Mouse (Mus musculus): Measurements from ENCODE around the gene March1. TPM values are rescaled to one million over a fixed set of nuclear protein-coding genes. Genes with fewer than 3 reads are reported as not detected.

March1 gene
- polyA plus RNA-seq, 1 experiment from 2014 or later = 0.77 TPM

- H3K4me2 ChIP-seq (replicated peaks) = no peak overlapping the region
- no peak for ATAC-seq (ENCODE audit: insufficient number of reproducible peaks, low FRiP score, low TSS enrichment, low read depth)
- H3K9me3 ChIP-seq (replicated peaks) = no peaks in the 10 kb centered on the region
- 61% methylated on average over 4 of the region's 4 CpGs for WGBS
- no peaks in the 10 kb centered on the region for H3K36me3 ChIP-seq
- no peak overlapping the region for H3K4me3 ChIP-seq (replicated peaks)
- no peak overlapping the region for H3K27ac ChIP-seq (replicated peaks)
- no peak overlapping the region for H3K9ac ChIP-seq
- H3K27me3 ChIP-seq = no peaks in the 10 kb centered on the region
- no peaks in the 10 kb centered on the region for H3K4me1 ChIP-seq
Measured at GRCm38 (mm10) chr8:66323045-66323807, 705.5 kb downstream of the March1 start.

- no peak for ATAC-seq (ENCODE audit: insufficient number of reproducible peaks, low FRiP score, low TSS enrichment, low read depth)
- no peak overlapping the region for H3K4me2 ChIP-seq (replicated peaks)
Measured at GRCm38 (mm10) chr8:66326396-66326795, 708.7 kb downstream of the March1 start.

GRCm38 (mm10) chr8:66332206-66332605 is 714.5 kb downstream of the March1 start:
- WGBS = 73% methylated on average over 3 of the region's 3 CpGs
- ATAC-seq (ENCODE audit: insufficient number of reproducible peaks, low FRiP score, low TSS enrichment, low read depth) = no peak
- Histone ChIP-seq H3K9me3 (replicated peaks) (no peaks in the 10 kb centered on the region), H3K4me1 (no peaks in the 10 kb centered on the region), H3K36me3 (no peaks in the 10 kb centered on the region), H3K27ac (replicated peaks) (no peak overlapping the region), H3K4me3 (replicated peaks) (no peak overlapping the region), H3K4me2 (replicated peaks) (no peak overlapping the region), H3K27me3 (no peaks in the 10 kb centered on the region), H3K9ac (no peak overlapping the region)

More at GRCm38 (mm10) chr8:66326396-66326795, 708.7 kb downstream of the March1 start:
- no peak overlapping the region for H3K4me3 ChIP-seq (replicated peaks)
- no peaks in the 10 kb centered on the region for H3K4me1 ChIP-seq
- no peak overlapping the region for H3K27ac ChIP-seq (replicated peaks)
- H3K9me3 ChIP-seq (replicated peaks) = no peaks in the 10 kb centered on the region
- no peaks in the 10 kb centered on the region for H3K27me3 ChIP-seq
- no peak overlapping the region for H3K9ac ChIP-seq
- no peaks in the 10 kb centered on the region for H3K36me3 ChIP-seq

- no peak for ATAC-seq (ENCODE audit: insufficient number of reproducible peaks, low FRiP score, low TSS enrichment, low read depth)
- Histone ChIP-seq H3K27ac (replicated peaks) (no peak overlapping the region), H3K4me2 (replicated peaks) (no peak overlapping the region), H3K27me3 (no peaks in the 10 kb centered on the region), H3K36me3 (no peaks in the 10 kb centered on the region), H3K9me3 (replicated peaks) (no peaks in the 10 kb centered on the region), H3K9ac (no peak overlapping the region), H3K4me3 (replicated peaks) (no peak overlapping the region), H3K4me1 (no peaks in the 10 kb centered on the region)
- 75% methylated on average over 3 of the region's 3 CpGs for WGBS
Measured at GRCm38 (mm10) chr8:66334265-66334664, 716.6 kb downstream of the March1 start.

GRCm38 (mm10) chr8:66339551-66339950 is 721.9 kb downstream of the March1 start:
- Histone ChIP-seq H3K27ac (replicated peaks) (no peak overlapping the region), H3K4me1 (no peaks in the 10 kb centered on the region), H3K4me3 (replicated peaks) (no peak overlapping the region), H3K9ac (no peak overlapping the region), H3K9me3 (replicated peaks) (no peaks in the 10 kb centered on the region), H3K27me3 (no peaks in the 10 kb centered on the region), H3K36me3 (no peaks in the 10 kb centered on the region), H3K4me2 (replicated peaks) (no peak overlapping the region)
- 71% methylated on average over 3 of the region's 3 CpGs for WGBS
- no peak for ATAC-seq (ENCODE audit: insufficient number of reproducible peaks, low FRiP score, low TSS enrichment, low read depth)

- 80% methylated on average over 1 of the region's 1 CpGs for WGBS
- H3K27ac ChIP-seq (replicated peaks) = no peak overlapping the region
- ATAC-seq (ENCODE audit: insufficient number of reproducible peaks, low FRiP score, low TSS enrichment, low read depth) = no peak
Measured at GRCm38 (mm10) chr8:66342928-66343327, 725.2 kb downstream of the March1 start.

GRCm38 (mm10) chr8:66362882-66363801 is 745.4 kb downstream of the March1 start:
- Histone ChIP-seq H3K27ac (replicated peaks) (no peak overlapping the region), H3K9me3 (replicated peaks) (no peaks in the 10 kb centered on the region), H3K4me1 (no peaks in the 10 kb centered on the region), H3K36me3 (no peaks in the 10 kb centered on the region), H3K4me2 (replicated peaks) (no peak overlapping the region), H3K9ac (no peak overlapping the region), H3K4me3 (replicated peaks) (no peak overlapping the region), H3K27me3 (no peaks in the 10 kb centered on the region)
- WGBS = 69% methylated on average over 5 of the region's 5 CpGs
- no peak for ATAC-seq (ENCODE audit: insufficient number of reproducible peaks, low FRiP score, low TSS enrichment, low read depth)

More at GRCm38 (mm10) chr8:66342928-66343327, 725.2 kb downstream of the March1 start:
- Histone ChIP-seq H3K27me3 (no peaks in the 10 kb centered on the region), H3K36me3 (no peaks in the 10 kb centered on the region), H3K4me1 (no peaks in the 10 kb centered on the region), H3K9ac (no peak overlapping the region), H3K4me3 (replicated peaks) (no peak overlapping the region), H3K9me3 (replicated peaks) (no peaks in the 10 kb centered on the region), H3K4me2 (replicated peaks) (no peak overlapping the region)

GRCm38 (mm10) chr8:66383694-66384373 is 766.1 kb downstream of the March1 start:
- 78% methylated on average over 4 of the region's 4 CpGs for WGBS
- no peaks in the 10 kb centered on the region for H3K36me3 ChIP-seq
- H3K4me2 ChIP-seq (replicated peaks) = no peak overlapping the region
- no peaks in the 10 kb centered on the region for H3K27me3 ChIP-seq
- no peak overlapping the region for H3K4me3 ChIP-seq (replicated peaks)
- H3K27ac ChIP-seq (replicated peaks) = no peak overlapping the region
- H3K4me1 ChIP-seq = no peaks in the 10 kb centered on the region
- no peaks in the 10 kb centered on the region for H3K9me3 ChIP-seq (replicated peaks)
- no peak for ATAC-seq (ENCODE audit: insufficient number of reproducible peaks, low FRiP score, low TSS enrichment, low read depth)
- no peak overlapping the region for H3K9ac ChIP-seq

GRCm38 (mm10) chr8:66386008-66386407 is 768.3 kb downstream of the March1 start:
- ATAC-seq (ENCODE audit: insufficient number of reproducible peaks, low FRiP score, low TSS enrichment, low read depth) = no peak
- Histone ChIP-seq H3K36me3 (no peaks in the 10 kb centered on the region), H3K4me1 (no peaks in the 10 kb centered on the region), H3K9ac (no peak overlapping the region), H3K9me3 (replicated peaks) (no peaks in the 10 kb centered on the region), H3K4me3 (replicated peaks) (no peak overlapping the region), H3K4me2 (replicated peaks) (no peak overlapping the region), H3K27me3 (no peaks in the 10 kb centered on the region), H3K27ac (replicated peaks) (no peak overlapping the region)

GRCm38 (mm10) chr8:66388693-66389092 is 771.0 kb downstream of the March1 start:
- Histone ChIP-seq H3K4me3 (replicated peaks) (no peak overlapping the region), H3K27ac (replicated peaks) (no peak overlapping the region), H3K27me3 (no peaks in the 10 kb centered on the region), H3K9ac (no peak overlapping the region), H3K4me2 (replicated peaks) (no peak overlapping the region), H3K36me3 (no peaks in the 10 kb centered on the region), H3K9me3 (replicated peaks) (no peaks in the 10 kb centered on the region), H3K4me1 (no peaks in the 10 kb centered on the region)
- WGBS = 54% methylated on average over 2 of the region's 2 CpGs
- ATAC-seq (ENCODE audit: insufficient number of reproducible peaks, low FRiP score, low TSS enrichment, low read depth) = no peak

- no peak for ATAC-seq (ENCODE audit: insufficient number of reproducible peaks, low FRiP score, low TSS enrichment, low read depth)
- Histone ChIP-seq H3K27me3 (no peaks in the 10 kb centered on the region), H3K27ac (replicated peaks) (no peak overlapping the region), H3K4me2 (replicated peaks) (no peak overlapping the region), H3K36me3 (no peaks in the 10 kb centered on the region), H3K9me3 (replicated peaks) (no peaks in the 10 kb centered on the region), H3K9ac (no peak overlapping the region), H3K4me3 (replicated peaks) (no peak overlapping the region), H3K4me1 (no peaks in the 10 kb centered on the region)
- WGBS = 66% methylated on average over 5 of the region's 5 CpGs
Measured at GRCm38 (mm10) chr8:66391554-66391953, 773.9 kb downstream of the March1 start.

Data from embryonic facial prominence, embryonic 15.5 days (tissue).